Mouse (Mus musculus): Measurements from ENCODE around the gene Tmem164. TPM values are rescaled to one million over a fixed set of nuclear protein-coding genes. Genes with fewer than 3 reads are reported as not detected.

Tmem164 gene
- total and polyA plus RNA-seq, 2 experiments from 2014 or later, result 15.8 to 38.2 TPM

- peak; percentile 71 for DNase-seq (ENCODE audit: low spot score)
- Histone ChIP-seq H3K27me3 (ENCODE audit: insufficient read depth, low read length) (no peaks in the 10 kb centered on the region), H3K27ac (ENCODE audit: low read depth, low read length) (no peak overlapping the region), H3K9ac (replicated peaks; ENCODE audit: low read length, poor library complexity, severe bottlenecking) (no peak overlapping the region), H3K36me3 (ENCODE audit: insufficient read depth, low read length) (no peaks in the 10 kb centered on the region), H3K9me3 (ENCODE audit: low read length) (no peaks in the 10 kb centered on the region), H3K4me3 (ENCODE audit: low read depth, low read length) (no peak overlapping the region), H3K4me1 (ENCODE audit: insufficient read depth, low read length) (no peaks in the 10 kb centered on the region), H3K4me2 (ENCODE audit: low read depth, low read length, poor library complexity, severe bottlenecking) (no peak overlapping the region)
- peak; percentile 83 for TF ChIP-seq CTCF (IDR thresholded peaks at IDR 0.05)
- WGBS, result 37% methylated on average over 9 of the region's 9 CpGs
- no peak for ATAC-seq (ENCODE audit: low FRiP score)
These were observed 127.2 kb downstream of the Tmem164 start for GRCm38 (mm10) chrX:142808411-142808810.

GRCm38 (mm10) chrX:142813146-142813545 lies 131.9 kb downstream of the Tmem164 start:
- H3K27ac ChIP-seq (ENCODE audit: low read depth, low read length), result no peak overlapping the region
- 17% methylated on average over 6 of the region's 6 CpGs for whole genome bisulfite sequencing
- peak; percentile 66 for TF ChIP-seq CTCF (IDR thresholded peaks at IDR 0.05)
- no peaks in the 10 kb centered on the region for H3K36me3 ChIP-seq (ENCODE audit: insufficient read depth, low read length)
- no peaks in the 10 kb centered on the region for H3K4me1 ChIP-seq (ENCODE audit: insufficient read depth, low read length)
- no peak overlapping the region for H3K4me3 ChIP-seq (ENCODE audit: low read depth, low read length)
- ATAC-seq (ENCODE audit: low FRiP score), result no peak
- H3K9ac ChIP-seq (replicated peaks; ENCODE audit: low read length, poor library complexity, severe bottlenecking), result no peak overlapping the region
- no peak overlapping the region for H3K4me2 ChIP-seq (ENCODE audit: low read depth, low read length, poor library complexity, severe bottlenecking)
- no peaks in the 10 kb centered on the region for H3K9me3 ChIP-seq (ENCODE audit: low read length)
- H3K27me3 ChIP-seq (ENCODE audit: insufficient read depth, low read length), result no peaks in the 10 kb centered on the region
- DNase-seq (ENCODE audit: low spot score), result peak; percentile 19

- Histone ChIP-seq H3K4me3 (ENCODE audit: low read depth, low read length) (no peak overlapping the region), H3K9ac (replicated peaks; ENCODE audit: low read length, poor library complexity, severe bottlenecking) (no peak overlapping the region), H3K4me1 (ENCODE audit: insufficient read depth, low read length) (no peaks in the 10 kb centered on the region), H3K27me3 (ENCODE audit: insufficient read depth, low read length) (no peaks in the 10 kb centered on the region), H3K4me2 (ENCODE audit: low read depth, low read length, poor library complexity, severe bottlenecking) (no peak overlapping the region), H3K27ac (ENCODE audit: low read depth, low read length) (no peak overlapping the region), H3K9me3 (ENCODE audit: low read length) (no peaks in the 10 kb centered on the region), H3K36me3 (ENCODE audit: insufficient read depth, low read length) (no peaks in the 10 kb centered on the region)
- WGBS, result 44% methylated on average over 10 of the region's 10 CpGs
- ATAC-seq (ENCODE audit: low FRiP score) (no peak), DNase-seq (ENCODE audit: low spot score) (peak; percentile 45)
- peak; percentile 78 for TF ChIP-seq CTCF (IDR thresholded peaks at IDR 0.05)
These were observed 137.0 kb downstream of the Tmem164 start for GRCm38 (mm10) chrX:142818057-142818682.

- no peaks in the 10 kb centered on the region for H3K9me3 ChIP-seq (ENCODE audit: low read length)
- no peaks in the 10 kb centered on the region for H3K4me1 ChIP-seq (ENCODE audit: insufficient read depth, low read length)
- no peaks in the 10 kb centered on the region for H3K27me3 ChIP-seq (ENCODE audit: insufficient read depth, low read length)
- no peak overlapping the region for H3K4me2 ChIP-seq (ENCODE audit: low read depth, low read length, poor library complexity, severe bottlenecking)
- H3K4me3 ChIP-seq (ENCODE audit: low read depth, low read length), result no peak overlapping the region
- ATAC-seq (ENCODE audit: low FRiP score), result no peak
- TF ChIP-seq CTCF (IDR thresholded peaks at IDR 0.05), result no peak
- 87% methylated on average over 6 of the region's 6 CpGs for WGBS
- H3K27ac ChIP-seq (ENCODE audit: low read depth, low read length), result no peak overlapping the region
- DNase-seq (ENCODE audit: low spot score), result no peak
- H3K9ac ChIP-seq (replicated peaks; ENCODE audit: low read length, poor library complexity, severe bottlenecking), result no peak overlapping the region
- H3K36me3 ChIP-seq (ENCODE audit: insufficient read depth, low read length), result no peaks in the 10 kb centered on the region
These were observed 140.0 kb downstream of the Tmem164 start for GRCm38 (mm10) chrX:142821239-142821638.

GRCm38 (mm10) chrX:142821846-142822245 lies 140.6 kb downstream of the Tmem164 start:
- peak; percentile 40 for DNase-seq (ENCODE audit: low spot score)
- 31% methylated on average over 3 of the region's 3 CpGs for WGBS
- Histone ChIP-seq H3K9me3 (ENCODE audit: low read length) (no peaks in the 10 kb centered on the region), H3K9ac (replicated peaks; ENCODE audit: low read length, poor library complexity, severe bottlenecking) (no peak overlapping the region), H3K4me2 (ENCODE audit: low read depth, low read length, poor library complexity, severe bottlenecking) (no peak overlapping the region), H3K36me3 (ENCODE audit: insufficient read depth, low read length) (no peaks in the 10 kb centered on the region), H3K4me3 (ENCODE audit: low read depth, low read length) (no peak overlapping the region), H3K27me3 (ENCODE audit: insufficient read depth, low read length) (no peaks in the 10 kb centered on the region), H3K4me1 (ENCODE audit: insufficient read depth, low read length) (no peaks in the 10 kb centered on the region), H3K27ac (ENCODE audit: low read depth, low read length) (no peak overlapping the region)
- no peak for ATAC-seq (ENCODE audit: low FRiP score)
- TF ChIP-seq CTCF (IDR thresholded peaks at IDR 0.05), result peak; percentile 74

- Histone ChIP-seq H3K36me3 (ENCODE audit: insufficient read depth, low read length) (no peaks in the 10 kb centered on the region), H3K4me2 (ENCODE audit: low read depth, low read length, poor library complexity, severe bottlenecking) (no peak overlapping the region), H3K9me3 (ENCODE audit: low read length) (no peaks in the 10 kb centered on the region), H3K4me3 (ENCODE audit: low read depth, low read length) (no peak overlapping the region), H3K27ac (ENCODE audit: low read depth, low read length) (no peak overlapping the region), H3K9ac (replicated peaks; ENCODE audit: low read length, poor library complexity, severe bottlenecking) (no peak overlapping the region), H3K27me3 (ENCODE audit: insufficient read depth, low read length) (no peaks in the 10 kb centered on the region), H3K4me1 (ENCODE audit: insufficient read depth, low read length) (no peaks in the 10 kb centered on the region)
- ATAC-seq (ENCODE audit: low FRiP score) (no peak), DNase-seq (ENCODE audit: low spot score) (no peak)
- no peak for TF ChIP-seq CTCF (IDR thresholded peaks at IDR 0.05)
- 93% methylated on average over 1 of the region's 1 CpGs for WGBS
These were observed 144.1 kb downstream of the Tmem164 start for GRCm38 (mm10) chrX:142825309-142825708.

Data from midbrain, postnatal 0 days (tissue).